Mouse (Mus musculus): ENCODE measurements around the gene Tnfsf14. TPM values are rescaled to one million over a fixed set of nuclear protein-coding genes. Genes with fewer than 3 reads are reported as not detected.

Tnfsf14 gene
- polyA plus RNA-seq, 1 experiment from 2014 or later, result 0.19 TPM

DNA sequence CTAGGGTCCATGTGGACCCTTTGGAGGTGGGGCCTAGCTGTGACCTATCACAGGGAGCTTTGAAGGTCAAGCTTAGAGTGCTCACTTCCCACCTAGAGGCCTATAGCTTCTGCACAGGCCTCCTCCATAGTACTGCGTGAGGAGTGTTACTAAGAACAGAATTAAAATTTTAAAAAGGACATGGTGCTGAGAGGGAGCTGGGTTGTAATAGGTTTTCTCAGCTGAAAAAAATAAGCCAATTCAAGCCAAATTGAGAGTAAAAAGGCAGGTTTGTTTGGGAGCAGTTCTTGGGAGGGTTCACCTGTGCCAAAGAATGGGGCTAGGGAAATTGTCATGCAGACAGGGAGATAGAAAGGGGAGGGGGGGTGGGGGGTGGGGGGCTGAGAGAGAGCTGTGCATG lies 48.9 kb downstream of the Tnfsf14 start:
- 77% methylated on average over 1 of the region's 1 CpGs for WGBS
- Histone ChIP-seq H3K9ac (replicated peaks; ENCODE audit: low read length) (no peak overlapping the region), H3K36me3 (ENCODE audit: insufficient read depth, low read length) (no peaks in the 10 kb centered on the region), H3K4me3 (ENCODE audit: low read length) (no peak overlapping the region), H3K4me2 (replicated peaks; ENCODE audit: low read depth, low read length) (no peak overlapping the region), H3K4me1 (ENCODE audit: insufficient read depth, low read length) (peaks cover 2% of the 10 kb centered on the region; the same call in 1 of the 2 replicates), H3K9me3 (ENCODE audit: low read length) (no peaks in the 10 kb centered on the region), H3K27me3 (ENCODE audit: insufficient read depth, low read length) (peaks cover 34% of the 10 kb centered on the region), H3K27ac (ENCODE audit: low read length) (no peak overlapping the region)
- no peak for ATAC-seq (ENCODE audit: low FRiP score, low TSS enrichment)

DNA sequence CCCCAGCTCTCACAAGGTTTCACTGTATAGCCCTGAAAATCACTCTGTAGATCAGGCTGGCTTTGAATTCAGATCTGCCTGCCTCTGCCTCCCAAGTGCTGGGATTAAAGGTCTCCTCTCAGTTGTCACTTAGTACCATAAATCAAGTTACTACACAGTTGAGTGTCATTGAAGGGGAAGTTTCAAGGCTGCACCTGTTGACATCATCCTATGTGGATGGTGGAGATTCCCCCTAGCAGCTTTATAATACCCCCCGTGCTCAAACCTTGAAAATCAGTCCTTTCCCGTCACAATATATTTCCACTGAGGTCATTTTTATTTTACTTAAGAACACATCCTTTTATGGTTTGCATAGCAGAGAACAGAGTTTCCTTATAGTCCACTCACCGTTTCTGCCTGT lies 50.3 kb downstream of the Tnfsf14 start:
- no peak overlapping the region for H3K4me2 ChIP-seq (replicated peaks; ENCODE audit: low read depth, low read length)
- no peaks in the 10 kb centered on the region for H3K36me3 ChIP-seq (ENCODE audit: insufficient read depth, low read length)
- no peak overlapping the region for H3K4me3 ChIP-seq (ENCODE audit: low read length)
- H3K27ac ChIP-seq (ENCODE audit: low read length), result no peak overlapping the region
- peaks cover 20% of the 10 kb centered on the region for H3K27me3 ChIP-seq (ENCODE audit: insufficient read depth, low read length)
- H3K9me3 ChIP-seq (ENCODE audit: low read length), result no peaks in the 10 kb centered on the region
- H3K4me1 ChIP-seq (ENCODE audit: insufficient read depth, low read length), result no peaks in the 10 kb centered on the region
- WGBS, result 82% methylated on average over 3 of the region's 3 CpGs
- H3K9ac ChIP-seq (replicated peaks; ENCODE audit: low read length), result no peak overlapping the region
- ATAC-seq (ENCODE audit: low FRiP score, low TSS enrichment), result no peak

DNA sequence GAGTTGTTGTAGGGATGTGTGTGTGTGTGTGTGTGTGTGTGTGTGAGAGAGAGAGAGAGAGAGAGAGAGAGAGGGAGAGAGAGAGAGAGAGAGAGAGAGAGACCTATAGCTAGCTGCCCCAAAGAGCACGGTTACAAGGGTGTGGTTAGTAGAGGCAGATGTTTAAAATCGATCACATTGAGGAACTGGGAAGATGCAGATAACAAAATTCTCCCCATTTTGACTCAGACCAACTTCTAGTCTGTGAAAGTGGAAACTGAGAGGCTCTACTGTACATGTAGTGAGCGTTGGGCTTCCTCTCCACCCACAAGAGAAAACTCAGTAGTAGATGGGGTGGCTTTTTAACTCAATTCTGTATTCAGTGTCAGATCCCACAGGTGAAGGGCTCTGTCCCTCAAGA lies 54.3 kb downstream of the Tnfsf14 start:
- H3K36me3 ChIP-seq (ENCODE audit: insufficient read depth, low read length), result no peaks in the 10 kb centered on the region
- no peaks in the 10 kb centered on the region for H3K27me3 ChIP-seq (ENCODE audit: insufficient read depth, low read length)
- ATAC-seq (ENCODE audit: low FRiP score, low TSS enrichment), result no peak
- no peak overlapping the region for H3K4me2 ChIP-seq (replicated peaks; ENCODE audit: low read depth, low read length)
- no peaks in the 10 kb centered on the region for H3K9me3 ChIP-seq (ENCODE audit: low read length)
- H3K4me1 ChIP-seq (ENCODE audit: insufficient read depth, low read length), result no peaks in the 10 kb centered on the region
- 84% methylated on average over 3 of the region's 3 CpGs for WGBS
- H3K9ac ChIP-seq (replicated peaks; ENCODE audit: low read length), result no peak overlapping the region
- no peak overlapping the region for H3K4me3 ChIP-seq (ENCODE audit: low read length)
- no peak overlapping the region for H3K27ac ChIP-seq (ENCODE audit: low read length)

Small RNA genes lying within 50 kb of the gene (microRNA-seq; reads per million reads assigned to microRNA genes)
- gene Mir6978, result not detected

Other genes starting within 250 kb of the Tnfsf14 start
- gene Acer1, start 212.1 kb downstream of the Tnfsf14 start, polyA plus RNA-seq (2015; fragmentation: Nextera tagmentation; extraction: Ambion mirVana), result not detected in 2 replicates
- gene Clpp, start 203.9 kb downstream of the Tnfsf14 start, polyA plus RNA-seq (2015; fragmentation: Nextera tagmentation; extraction: Ambion mirVana), result 175 and 178 TPM in 2 replicates
- gene Alkbh7, start 196.8 kb downstream of the Tnfsf14 start, polyA plus RNA-seq (2015; fragmentation: Nextera tagmentation; extraction: Ambion mirVana), result 57.4 and 58.0 TPM in 2 replicates
- 0.64 TPM in 1 of 2 replicates, not detected in the other for gene Pspn, start 194.2 kb downstream of the Tnfsf14 start, polyA plus RNA-seq (2015; fragmentation: Nextera tagmentation; extraction: Ambion mirVana)
- 71.4 and 74.0 TPM in 2 replicates for gene Gtf2f1, start 182.9 kb downstream of the Tnfsf14 start, polyA plus RNA-seq (2015; fragmentation: Nextera tagmentation; extraction: Ambion mirVana)
- 0.78 and 0.80 TPM in 2 replicates for gene Gm17949, start 182.7 kb downstream of the Tnfsf14 start, polyA plus RNA-seq (2015; fragmentation: Nextera tagmentation; extraction: Ambion mirVana)
- gene Khsrp, start 162.7 kb downstream of the Tnfsf14 start, polyA plus RNA-seq (2015; fragmentation: Nextera tagmentation; extraction: Ambion mirVana), result 25.6 and 27.9 TPM in 2 replicates
- gene Slc25a41, start 152.5 kb downstream of the Tnfsf14 start, polyA plus RNA-seq (2015; fragmentation: Nextera tagmentation; extraction: Ambion mirVana), result not detected in 2 replicates
- gene Crb3, start 135.1 kb downstream of the Tnfsf14 start, polyA plus RNA-seq (2015; fragmentation: Nextera tagmentation; extraction: Ambion mirVana), result 61.8 and 69.1 TPM in 2 replicates
- gene Slc25a23, start 134.3 kb downstream of the Tnfsf14 start, polyA plus RNA-seq (2015; fragmentation: Nextera tagmentation; extraction: Ambion mirVana), result 11.2 and 14.0 TPM in 2 replicates
- 5.6 and 6.8 TPM in 2 replicates for gene Dennd1c, start 115.7 kb downstream of the Tnfsf14 start, polyA plus RNA-seq (2015; fragmentation: Nextera tagmentation; extraction: Ambion mirVana)
- gene Tubb4a, start 106.4 kb downstream of the Tnfsf14 start, polyA plus RNA-seq (2015; fragmentation: Nextera tagmentation; extraction: Ambion mirVana), result 25.2 and 31.8 TPM in 2 replicates
- gene Tnfsf9, start 88.9 kb downstream of the Tnfsf14 start, polyA plus RNA-seq (2015; fragmentation: Nextera tagmentation; extraction: Ambion mirVana), result 9.9 and 11.7 TPM in 2 replicates
- not detected in 2 replicates for gene Cd70, start 44.4 kb downstream of the Tnfsf14 start, polyA plus RNA-seq (2015; fragmentation: Nextera tagmentation; extraction: Ambion mirVana)
- 1.1 and 2.4 TPM in 2 replicates for gene C3, start 34.0 kb upstream of the Tnfsf14 start, polyA plus RNA-seq (2015; fragmentation: Nextera tagmentation; extraction: Ambion mirVana)
- gene Gpr108, start 54.3 kb upstream of the Tnfsf14 start, polyA plus RNA-seq (2015; fragmentation: Nextera tagmentation; extraction: Ambion mirVana), result 39.0 and 42.8 TPM in 2 replicates
- gene Trip10, start 55.3 kb upstream of the Tnfsf14 start, polyA plus RNA-seq (2015; fragmentation: Nextera tagmentation; extraction: Ambion mirVana), result 52.6 and 55.0 TPM in 2 replicates
- gene Vav1, start 84.9 kb upstream of the Tnfsf14 start, polyA plus RNA-seq (2015; fragmentation: Nextera tagmentation; extraction: Ambion mirVana), result 1.4 and 2.0 TPM in 2 replicates
- gene Adgre1, start 164.5 kb upstream of the Tnfsf14 start, polyA plus RNA-seq (2015; fragmentation: Nextera tagmentation; extraction: Ambion mirVana), result 4.2 and 5.2 TPM in 2 replicates

Data from kidney, embryonic 16.5 days (tissue).